Mouse (Mus musculus) activated CD4-positive, CD25-positive, alpha-beta regulatory T cell, adult 4 months (primary cell): ENCODE data around the gene Nagk. TPM values are rescaled to one million over a fixed set of nuclear protein-coding genes. Genes with fewer than 3 reads are reported as not detected.
"Not testable (repeated sequence)": the region's sequence is repeated elsewhere in the genome, so short reads cannot be mapped to it uniquely, and the experiment has no call there.

Experiments used
- ATAC-seq: one replicate; pipeline ENCODE4 v1.8.0; 2017
- polyA plus RNA-seq, 2 experiments: library from polyadenylated mRNA; unstranded; fragments of 100-300 nt; shearing (Covaris generic); gene quantifications; one replicate each; pipeline ENCODE4 v1.2.1; 2017

The Nagk gene
- polyA plus RNA-seq, result 10 to 100 TPM; 23.0 to 27.9 TPM

- ATAC-seq, result peak; percentile 95
Observed at GRCm38 (mm10) chr6:83794760-83795296, at the start of gene Nagk. Gene Nagk (plus strand): TSS chr6:83794982.

- ATAC-seq, result no peak
Observed at GRCm38 (mm10) chr6:83745466-83745865, 49.3 kb upstream of the Nagk start.

GRCm38 (mm10) chr6:83749286-83749685 is 45.5 kb upstream of the Nagk start:
- ATAC-seq, result no peak

- no peak for ATAC-seq
Observed at GRCm38 (mm10) chr6:83750171-83750684, 44.6 kb upstream of the Nagk start.

GRCm38 (mm10) chr6:83756051-83756450 is 38.7 kb upstream of the Nagk start:
- ATAC-seq, result no peak

- ATAC-seq, result no peak
Observed at GRCm38 (mm10) chr6:83762344-83762743, 32.4 kb upstream of the Nagk start, which contains the start of gene Ankrd53. Gene Ankrd53 (plus strand): TSS chr6:83762644.

GRCm38 (mm10) chr6:83762880-83763431 is 31.8 kb upstream of the Nagk start:
- no peak for ATAC-seq

GRCm38 (mm10) chr6:83766982-83767381 is 27.8 kb upstream of the Nagk start:
- ATAC-seq, result no peak

- no peak for ATAC-seq
Observed at GRCm38 (mm10) chr6:83768485-83768884, 26.3 kb upstream of the Nagk start.

GRCm38 (mm10) chr6:83774126-83774525 is 20.7 kb upstream of the Nagk start:
- ATAC-seq, result no peak

GRCm38 (mm10) chr6:83774781-83775563 is 19.8 kb upstream of the Nagk start:
- ATAC-seq, result peak; percentile 24

GRCm38 (mm10) chr6:83775638-83776293 is 19.0 kb upstream of the Nagk start, which contains the start of gene Tex261:
Gene Tex261 (minus strand): TSS chr6:83775813.
- peak; percentile 89 for ATAC-seq

- no peak for ATAC-seq
Observed at GRCm38 (mm10) chr6:83778306-83778705, 16.5 kb upstream of the Nagk start.

GRCm38 (mm10) chr6:83779026-83779425 is 15.8 kb upstream of the Nagk start:
- ATAC-seq, result no peak

GRCm38 (mm10) chr6:83786426-83786825 is 8.4 kb upstream of the Nagk start:
- ATAC-seq, result no peak

- ATAC-seq, result no peak
Observed at GRCm38 (mm10) chr6:83788554-83788953, 6.2 kb upstream of the Nagk start.

GRCm38 (mm10) chr6:83790533-83790932 is 4.2 kb upstream of the Nagk start:
- not testable (repeated sequence) for ATAC-seq

GRCm38 (mm10) chr6:83791251-83791890 is 3.4 kb upstream of the Nagk start:
- no peak for ATAC-seq

GRCm38 (mm10) chr6:83795492-83795900 is 714 bp downstream of the Nagk start:
- no peak for ATAC-seq

GRCm38 (mm10) chr6:83796686-83797085 is 1.9 kb downstream of the Nagk start:
- ATAC-seq, result no peak

GRCm38 (mm10) chr6:83802033-83802432 is 7.3 kb downstream of the Nagk start:
- ATAC-seq, result no peak

- no peak for ATAC-seq
Observed at GRCm38 (mm10) chr6:83802846-83803245, 8.1 kb downstream of the Nagk start.

GRCm38 (mm10) chr6:83815801-83816200 is 21.0 kb downstream of the Nagk start:
- no peak for ATAC-seq
